Mouse (Mus musculus) left cerebral cortex, postnatal 10 days (tissue): ENCODE measurements at regions not wholly inside any gene's neighbourhood (a gene's known extent, or its start where the extent isn't known, plus 50 kb on each side); places are given as distances from the start of the nearest gene placed in this dataset.
"Not testable (repeated sequence)": the region's sequence is repeated elsewhere in the genome, so short reads cannot be mapped to it uniquely, and the experiment has no call there.

ENCODE experiments used
- DNase-seq, 2 experiments: peaks; one replicate each; pipeline ENCODE4 v3.0.0; 2021 to 2022; ENCODE audit warnings: low spot score in 2 of 2, mixed read lengths in 1 of 2; ENCODE audit errors: extremely low spot score in 1 of 2
- intact Hi-C: fragments of 180-260 bp; cut with DNase I; formaldehyde crosslinking; loops from one replicate; pipeline ENCODE4 v1.15.1; 2025

- DNase-seq, result no peak
- intact Hi-C loops, result no loop called here
Measured at GRCm38 (mm10) chr5:91767886-91768285, 195.0 kb downstream of the Rchy1 start.

DNA sequence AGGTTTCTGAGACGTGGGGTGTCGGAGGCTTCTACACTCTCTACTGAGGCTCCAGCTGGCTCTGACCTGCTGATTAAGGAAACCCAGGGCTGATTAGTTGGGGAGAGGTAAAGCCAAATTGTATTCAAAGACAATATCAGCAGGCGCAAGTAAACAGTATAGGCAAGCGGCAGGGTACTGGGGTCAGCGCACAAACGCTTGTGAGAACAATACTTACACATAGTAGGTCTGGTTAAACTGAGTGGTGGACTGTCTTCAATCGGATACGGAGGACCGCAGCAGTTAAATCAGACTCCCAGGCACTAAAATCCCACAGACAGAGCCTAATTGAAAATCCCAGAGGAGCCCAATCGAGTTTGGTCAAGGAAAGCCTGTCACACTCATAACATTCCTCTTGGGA is 195.8 kb downstream of the Rchy1 start:
- DNase-seq, result no peak
- intact Hi-C loops, result no loop called here

DNA sequence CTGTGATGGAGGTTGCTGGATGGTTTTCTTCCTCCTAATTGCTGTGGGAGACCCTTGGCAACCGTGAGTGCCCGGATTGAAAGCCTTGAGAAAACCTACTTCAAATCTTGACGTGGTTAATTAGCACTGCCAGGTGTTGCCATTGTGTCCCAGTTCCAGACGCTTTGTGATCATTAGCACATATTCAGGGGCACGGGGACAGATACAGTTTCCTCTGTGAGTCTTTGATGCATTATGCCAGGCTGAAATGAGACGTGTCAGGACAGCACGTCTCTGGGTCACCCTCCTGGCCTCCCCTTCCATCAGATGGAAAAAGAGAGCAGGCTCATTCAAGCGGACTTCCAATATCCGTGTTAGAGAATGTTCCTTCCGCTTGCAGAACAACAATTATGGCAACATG is 198.2 kb downstream of the Rchy1 start:
- intact Hi-C loops, result no loop called here
- no peak for DNase-seq

GRCm38 (mm10) chr5:91762589-91762988 is 200.3 kb downstream of the Rchy1 start:
- no peak for DNase-seq
- intact Hi-C loops, result no loop called here

DNA sequence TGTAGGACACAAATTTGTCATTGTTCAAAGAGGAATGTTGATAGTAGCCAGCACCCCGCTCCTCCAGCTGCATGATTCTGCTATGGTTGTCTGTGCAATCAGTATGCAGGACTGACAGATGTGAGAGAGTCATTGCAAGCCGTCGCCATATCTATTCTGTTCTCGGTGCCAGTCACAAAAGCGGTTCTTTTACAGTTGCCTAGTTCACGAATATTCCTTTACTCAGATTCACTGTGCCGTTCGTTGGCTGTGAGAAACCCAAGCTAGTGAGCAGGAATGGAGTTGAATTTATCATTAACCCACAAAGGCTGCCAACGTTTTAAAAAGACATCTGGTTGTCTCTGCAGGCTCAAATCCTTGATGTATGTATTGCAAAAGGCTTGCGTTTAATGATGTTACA is 206.9 kb downstream of the Rchy1 start:
- peak in 1 of 2 experiments; percentile 9 for DNase-seq
- intact Hi-C loops, result no loop called here

DNA sequence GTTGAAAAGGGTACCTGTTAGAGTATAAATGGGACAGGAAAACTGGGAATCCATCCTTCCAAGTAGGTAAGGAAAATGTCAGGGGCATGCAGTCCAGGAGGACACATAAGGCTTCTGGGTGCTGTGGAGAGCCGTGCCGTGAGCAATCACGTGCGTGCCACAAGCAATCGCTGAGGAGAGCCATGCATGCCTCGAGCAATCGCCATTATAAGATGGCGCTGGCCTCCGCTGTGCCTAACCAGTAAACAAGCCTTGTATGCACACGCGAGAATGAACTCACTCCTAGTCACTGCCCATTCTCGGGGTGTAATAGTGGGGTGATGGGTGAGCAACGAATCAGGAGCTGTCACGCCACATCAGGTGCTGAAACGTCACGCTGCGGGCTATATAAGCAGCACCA is 210.0 kb downstream of the Rchy1 start:
- DNase-seq, intact Hi-C loops: not testable (repeated sequence)

DNA sequence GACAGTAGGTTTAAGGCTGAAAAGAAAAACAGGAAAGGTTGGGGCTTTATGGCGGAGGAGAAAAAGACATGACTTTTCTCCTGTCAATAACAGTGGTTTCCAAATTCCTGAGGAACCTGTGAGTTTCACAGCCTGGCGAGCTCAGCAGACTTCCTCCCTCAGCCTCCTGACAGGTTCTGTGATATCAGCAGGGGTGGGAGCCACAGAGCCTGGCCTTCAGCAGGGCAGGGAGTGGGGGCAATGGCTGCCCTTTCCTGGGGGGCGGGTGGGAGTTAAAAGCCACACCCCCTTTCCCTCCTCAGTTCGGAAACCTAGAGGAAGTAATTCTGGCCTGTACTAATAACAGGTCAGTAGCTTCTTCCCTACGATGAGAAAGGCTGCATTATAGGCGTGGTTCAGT is 211.7 kb downstream of the Rchy1 start:
- intact Hi-C loops, result no loop called here
- DNase-seq, result no peak

- intact Hi-C loops, result no loop called here
- no peak for DNase-seq
Measured at GRCm38 (mm10) chr5:91746077-91746476, 216.8 kb downstream of the Rchy1 start.

DNA sequence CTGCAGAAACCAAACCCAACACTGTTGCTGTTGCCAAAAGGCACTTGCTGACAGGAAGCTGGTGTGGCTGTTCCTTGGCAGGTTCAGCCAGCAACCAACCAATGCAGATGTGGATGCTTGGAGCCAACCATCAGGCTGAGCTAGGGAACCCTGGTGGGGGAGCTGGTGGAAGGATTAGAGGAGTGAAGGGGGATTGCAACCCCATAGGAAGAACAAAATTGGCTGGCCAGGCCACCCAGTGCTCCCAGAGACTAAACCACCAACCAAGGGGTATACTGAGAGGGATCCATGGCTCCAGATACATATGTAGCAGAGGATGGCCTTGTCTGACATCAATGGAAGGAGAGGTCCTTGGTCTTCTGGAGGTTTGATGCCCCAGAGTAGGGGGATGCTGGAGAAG is 218.5 kb downstream of the Rchy1 start:
- intact Hi-C loops, result no loop called here
- no peak for DNase-seq

- intact Hi-C loops, result no loop called here
- DNase-seq, result no peak
Measured at GRCm38 (mm10) chr5:91740159-91740537, 222.7 kb downstream of the Rchy1 start.

DNA sequence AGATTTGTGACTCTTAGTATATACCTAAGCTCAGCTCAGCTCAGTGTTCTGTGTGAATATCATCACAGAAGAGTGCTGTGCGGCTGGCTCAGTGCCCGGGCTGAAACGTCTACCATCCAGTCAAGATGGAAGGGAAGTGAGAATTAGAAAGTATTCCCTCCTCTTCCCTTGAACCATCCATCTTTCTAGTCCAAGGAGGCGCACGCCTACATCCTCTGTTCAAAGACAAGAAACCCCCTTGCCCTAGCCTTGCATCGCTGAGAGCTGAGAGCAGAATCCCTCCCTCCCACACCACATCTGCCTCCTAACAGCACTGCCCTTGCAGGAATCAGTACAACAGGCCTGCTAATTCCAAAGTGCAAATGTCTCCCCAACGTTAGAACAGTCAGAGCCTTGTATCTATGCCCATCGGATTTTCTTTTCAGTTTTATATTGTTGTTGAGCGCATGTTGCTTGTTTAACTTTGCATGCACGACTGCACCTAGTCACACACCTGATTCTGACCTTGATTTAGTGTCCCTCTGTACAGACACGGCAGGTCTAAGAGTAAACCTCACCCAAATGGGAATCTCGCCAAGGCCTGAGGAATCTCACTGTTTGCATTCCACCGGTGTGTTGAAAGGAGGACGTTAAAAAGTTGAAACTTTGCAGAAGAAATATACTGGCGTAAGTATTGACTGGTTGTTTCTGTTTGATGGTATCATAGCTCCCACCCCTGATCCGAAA is 222.2 kb downstream of the Parm1 start:
- intact Hi-C loops, result no loop called here
- DNase-seq, result peak; percentile 57 to 72

GRCm38 (mm10) chr5:91732002-91732401 is 214.6 kb downstream of the Parm1 start:
- DNase-seq, result no peak
- intact Hi-C loops, result no loop called here

GRCm38 (mm10) chr5:91731155-91731554 is 213.7 kb downstream of the Parm1 start:
- intact Hi-C loops, result no loop called here
- DNase-seq, result no peak

- intact Hi-C loops, result no loop called here
- no peak for DNase-seq
Measured at GRCm38 (mm10) chr5:91729868-91730267, 212.5 kb downstream of the Parm1 start.

- no peak for DNase-seq
- intact Hi-C loops, result no loop called here
Measured at GRCm38 (mm10) chr5:91729415-91729814, 212.0 kb downstream of the Parm1 start.

DNA sequence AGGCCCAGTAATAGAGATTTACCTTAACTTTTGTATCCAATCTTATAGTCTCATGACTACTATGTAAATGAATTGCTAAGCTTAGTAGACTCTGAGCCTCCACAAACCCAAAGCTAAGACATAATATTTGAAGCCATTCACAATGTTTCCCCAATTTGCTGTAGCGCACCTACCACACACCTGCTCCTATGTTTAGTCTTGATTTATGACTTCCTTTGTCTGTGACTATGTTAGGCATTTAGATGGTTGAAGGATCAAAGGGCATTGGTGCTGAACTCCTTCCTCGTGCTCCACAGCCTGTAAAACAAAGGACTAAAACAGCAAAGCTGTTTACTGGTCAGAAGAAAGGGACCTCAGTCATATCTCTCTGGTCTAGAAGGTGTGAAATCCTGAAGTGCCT is 210.0 kb downstream of the Parm1 start:
- no peak for DNase-seq
- intact Hi-C loops, result no loop called here

DNA sequence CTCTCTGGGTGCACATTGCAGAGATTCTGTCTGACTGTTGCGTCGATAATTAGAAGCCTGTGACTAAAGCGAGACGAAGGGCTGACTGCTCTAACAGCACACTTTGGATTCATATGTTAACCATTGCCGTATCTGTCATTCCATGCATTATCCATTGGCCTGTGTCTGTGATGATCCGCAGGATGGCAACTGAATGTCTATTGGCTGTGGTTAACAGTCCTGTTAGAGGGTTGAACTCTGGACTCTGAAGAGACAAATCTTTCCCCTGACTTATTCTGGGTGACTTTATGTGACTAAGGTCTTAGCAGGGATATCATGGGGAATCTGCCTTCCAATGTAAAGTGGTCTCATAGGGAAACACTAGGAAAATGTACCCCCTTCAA is 208.7 kb downstream of the Parm1 start:
- DNase-seq, result no peak
- intact Hi-C loops, result no loop called here

GRCm38 (mm10) chr5:91725380-91726117 is 208.1 kb downstream of the Parm1 start:
- no peak for DNase-seq
- intact Hi-C loops, result no loop called here

DNA sequence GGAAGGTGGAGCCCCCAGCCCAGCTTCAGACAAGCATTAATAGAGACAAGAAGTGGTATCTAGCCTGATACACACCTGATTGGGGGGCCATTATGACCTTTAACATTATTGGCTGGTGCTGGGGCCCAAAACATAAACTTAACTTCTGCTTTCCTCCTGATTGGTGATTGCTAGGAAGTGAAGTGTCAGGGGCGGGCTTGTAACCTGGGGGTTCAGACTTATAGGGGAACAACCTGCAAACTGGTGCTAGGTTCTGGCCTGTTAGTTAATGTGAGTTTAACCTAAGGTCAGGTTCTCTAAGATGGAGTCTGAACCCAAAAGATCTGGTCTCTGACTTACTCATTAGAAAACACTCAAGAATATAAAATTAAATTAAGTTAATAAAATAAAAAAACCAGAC is 207.5 kb downstream of the Parm1 start:
- DNase-seq, result no peak
- intact Hi-C loops, result no loop called here

DNA sequence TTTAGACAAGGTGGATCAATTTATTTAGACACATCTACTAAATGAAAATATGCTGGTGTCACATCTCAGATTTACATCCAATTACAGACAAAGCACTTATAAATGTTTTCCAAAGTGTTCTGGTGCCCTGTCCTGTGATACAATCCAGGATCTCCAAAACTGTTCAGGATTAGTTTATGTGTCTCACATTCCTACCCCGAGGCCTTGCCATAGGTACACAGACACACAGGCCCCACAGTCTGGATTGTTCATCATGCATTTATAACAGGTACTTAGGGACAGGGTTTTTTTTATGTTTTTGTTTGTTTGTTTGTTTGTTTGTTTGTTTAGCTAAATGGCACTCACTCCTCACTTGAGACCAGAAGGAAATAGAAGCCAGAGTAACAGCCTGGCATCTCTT is 206.0 kb downstream of the Parm1 start:
- intact Hi-C loops, result no loop called here
- no peak for DNase-seq

DNA sequence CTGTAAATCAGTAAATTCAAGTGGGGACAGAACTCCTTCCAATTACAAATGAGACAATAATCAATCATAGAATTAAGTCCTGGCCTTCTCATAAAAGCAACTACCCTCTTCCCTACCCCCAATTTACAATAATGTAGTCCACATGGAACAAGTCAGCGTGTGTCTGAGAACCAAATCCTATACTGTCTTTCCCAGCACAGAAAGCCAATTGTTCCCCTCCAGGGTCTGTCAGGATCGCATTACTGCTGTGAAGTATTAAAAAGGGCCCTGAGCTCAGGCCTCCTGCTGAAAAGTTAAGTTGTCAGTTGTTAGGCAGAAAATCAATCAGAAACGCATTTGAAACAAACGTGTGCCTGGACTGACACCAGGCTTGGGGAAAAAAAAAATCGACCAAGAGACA is 205.6 kb downstream of the Parm1 start:
- no peak for DNase-seq
- intact Hi-C loops, result no loop called here
